Mouse (Mus musculus): ENCODE measurements at regions not wholly inside any gene's neighbourhood (a gene's known extent, or its start where the extent isn't known, plus 50 kb on each side); places are given as distances from the start of the nearest gene placed in this dataset.

DNA sequence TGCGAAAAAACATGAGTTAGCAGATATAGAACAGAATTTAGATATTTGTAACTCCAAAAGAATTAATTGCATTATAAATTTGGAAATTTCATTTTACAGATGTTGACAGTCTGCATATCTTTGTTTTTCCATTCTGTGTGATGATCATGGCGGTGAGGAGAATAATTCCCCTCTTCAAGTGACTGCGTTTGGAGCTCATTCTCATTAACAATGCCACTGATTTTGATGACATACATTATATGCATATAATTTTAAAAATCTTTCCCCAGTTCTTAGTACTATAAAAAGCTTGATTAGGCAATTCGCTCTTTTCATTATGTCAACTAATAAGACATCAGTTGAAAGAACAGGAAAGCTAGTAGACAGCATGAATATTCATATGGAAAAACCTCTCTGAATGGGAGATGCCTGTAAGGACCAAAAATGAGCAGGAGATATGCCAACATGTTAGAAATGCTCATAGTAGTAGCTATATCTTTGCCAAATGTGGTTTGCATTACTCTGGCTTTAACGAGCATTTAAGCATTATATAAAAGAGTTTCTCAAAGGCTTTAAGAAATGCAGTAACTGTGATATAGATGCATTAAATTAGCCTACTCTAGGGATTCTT lies 849.2 kb upstream of the Cldn34c4 start:
- DNase-seq, result no peak

GRCm38 (mm10) chrX:128577402-128577801 lies 841.0 kb upstream of the Cldn34c4 start:
- no peak for DNase-seq

DNA sequence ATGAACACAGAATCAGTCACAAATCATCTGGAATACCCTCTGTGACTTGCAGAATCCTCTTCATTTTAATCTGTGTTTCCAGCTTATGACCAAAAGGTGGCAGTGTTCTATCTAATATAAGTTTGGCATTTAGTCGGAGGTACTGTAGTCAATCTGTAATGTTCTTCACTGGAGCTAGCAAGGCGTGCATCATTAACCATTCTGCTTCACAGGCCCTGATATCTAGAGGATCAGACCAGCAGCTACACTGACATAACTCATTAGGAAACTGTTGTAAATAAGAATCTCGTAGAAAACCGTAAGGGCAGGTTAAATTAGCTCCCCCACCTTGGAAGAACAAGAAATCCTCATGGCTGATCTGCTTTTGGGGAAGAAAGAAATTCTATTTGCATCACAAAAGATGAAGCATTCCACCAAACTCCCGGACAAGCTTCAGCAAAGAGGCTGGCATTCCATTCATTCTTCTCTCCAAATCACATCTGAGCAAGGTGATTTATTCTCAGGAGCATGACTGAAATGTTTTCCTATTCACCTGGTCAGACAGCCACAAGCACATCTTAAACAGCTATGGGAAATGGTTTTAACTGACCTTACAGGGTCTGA lies 840.0 kb upstream of the Cldn34c4 start:
- DNase-seq, result peak; percentile 55
